Mouse (Mus musculus) intestine, embryonic 14.5 days (tissue): ENCODE results near the gene T2. TPM values are rescaled to one million over a fixed set of nuclear protein-coding genes. Genes with fewer than 3 reads are reported as not detected.
"Not testable (repeated sequence)": the region's sequence is repeated elsewhere in the genome, so short reads cannot be mapped to it uniquely, and the experiment has no call there.

Experiments used
- ATAC-seq: fragments of 200-750 bp; cut with Nextera tagmentation; replicated peaks from 2 replicates; pipeline ENCODE4 v1.8.0; 2017; ENCODE audit warnings: low read depth, moderate number of reproducible peaks, moderate TSS enrichment, moderate library complexity; ENCODE audit not compliant: low FRiP score, low TSS enrichment
- DNase-seq: peaks from one replicate; pipeline ENCODE4 v3.0.0-alpha.2; 2018; ENCODE audit warnings: low spot score
- H3K27ac ChIP-seq: fragments of 300-500 bp; sonication (generic); 2 replicates; pipeline ENCODE4 v1.5.1; 2014; ENCODE audit warnings: low read depth, mild to moderate bottlenecking, control low read depth
- H3K27me3 ChIP-seq: fragments of 300-500 bp; sonication (generic); replicated peaks from 2 replicates; pipeline ENCODE4 v1.6.1; 2014; ENCODE audit warnings: low read length, control low read depth; ENCODE audit not compliant: control insufficient read depth, insufficient read depth
- H3K36me3 ChIP-seq: fragments of 300-500 bp; sonication (generic); 2 replicates; pipeline ENCODE4 v1.6.1; 2014; ENCODE audit warnings: low read length, control low read depth; ENCODE audit not compliant: control insufficient read depth, insufficient read depth
- H3K4me1 ChIP-seq: fragments of 300-500 bp; sonication (generic); replicated peaks from 2 replicates; pipeline ENCODE4 v1.6.1; 2014; ENCODE audit warnings: low read length, control low read depth, mixed read lengths; ENCODE audit not compliant: control insufficient read depth, insufficient read depth
- H3K4me2 ChIP-seq: fragments of 300-500 bp; sonication (generic); 2 replicates; pipeline ENCODE4 v1.6.1; 2014; ENCODE audit warnings: low read length
- H3K4me3 ChIP-seq: fragments of 300-500 bp; sonication (generic); 2 replicates; pipeline ENCODE4 v1.5.1; 2014; ENCODE audit warnings: low read depth, low read length, control low read depth, mixed read lengths
- H3K9ac ChIP-seq: fragments of 300-500 bp; sonication (generic); 2 replicates; pipeline ENCODE4 v1.6.1; 2014; ENCODE audit warnings: mild to moderate bottlenecking, low read length
- H3K9me3 ChIP-seq: fragments of 300-500 bp; sonication (generic); 2 replicates; pipeline ENCODE4 v1.6.1; 2016; ENCODE audit warnings: low read length, control low read depth; ENCODE audit not compliant: control insufficient read depth
- WGBS: fragments of 180-500 bp; shearing (Covaris S2); extraction: QIAGEN DNeasy Blood & Tissue Kit; methylation state at CpG from one replicate; pipeline ENCODE4 v1.1.7; 2014; 5-methylcytosine and 5-hydroxymethylcytosine counted together
- polyA plus RNA-seq: library from polyadenylated mRNA; unstranded; fragments of >200 nt; fragmentation: Nextera tagmentation; extraction: Ambion mirVana; gene quantifications from 2 replicates; pipeline ENCODE4 v1.2.1, GENCODE M21; 2014

Gene T2
- polyA plus RNA-seq = 0.35 TPM in 1 of 2 replicates, not detected in the other

GRCm38 (mm10) chr17:8355692-8356091, at the start of gene T2:
Gene T2 (plus strand): TSS chr17:8355992.
- H3K4me3 ChIP-seq = no peak within 1 kb of the TSS
- 82% methylated on average over 6 of the region's 6 CpGs for WGBS
- no peaks in the 10 kb centered on the region for H3K36me3 ChIP-seq
- no peaks in the 10 kb centered on the region for H3K9me3 ChIP-seq
- H3K9ac ChIP-seq = no peak within 1 kb of the TSS
- no peak within 1 kb of the TSS for H3K27ac ChIP-seq
- H3K4me2 ChIP-seq = no peak within 1 kb of the TSS
- DNase-seq = no peak
- H3K27me3 ChIP-seq = no peaks in the 10 kb centered on the region
- H3K4me1 ChIP-seq = no peaks in the 10 kb centered on the region
- ATAC-seq = no peak

- H3K4me3 ChIP-seq = peak within 1 kb of the TSS; percentile 62
- no peaks in the 10 kb centered on the region for H3K9me3 ChIP-seq
- DNase-seq (peak; percentile 96), ATAC-seq (peak; percentile 93)
- peaks cover 14% of the 10 kb centered on the region for H3K4me1 ChIP-seq
- H3K27ac ChIP-seq = peak within 1 kb of the TSS; percentile 54
- peak within 1 kb of the TSS; percentile 71 for H3K4me2 ChIP-seq
- under 1% methylated on average over 49 of the region's 54 CpGs for WGBS
- H3K36me3 ChIP-seq = no peaks in the 10 kb centered on the region
- peak within 1 kb of the TSS; percentile 56 for H3K9ac ChIP-seq
- no peaks in the 10 kb centered on the region for H3K27me3 ChIP-seq
Measured at GRCm38 (mm10) chr17:8310838-8311614, 44.8 kb upstream of the T2 start, which contains the start of gene Sft2d1. Gene Sft2d1 (plus strand): TSS chr17:8311102.

GRCm38 (mm10) chr17:8311751-8312150, 44.0 kb upstream of the T2 start:
- Histone ChIP-seq H3K4me1 (peaks cover 14% of the 10 kb centered on the region), H3K27ac (no peak overlapping the region), H3K36me3 (no peaks in the 10 kb centered on the region), H3K4me2 (peak overlapping the region; percentile 71), H3K4me3 (peak overlapping the region; percentile 62), H3K9me3 (no peaks in the 10 kb centered on the region), H3K27me3 (no peaks in the 10 kb centered on the region), H3K9ac (peak overlapping the region; percentile 54)
- DNase-seq (no peak), ATAC-seq (no peak)
- WGBS = 44% methylated on average over 3 of the region's 3 CpGs

GRCm38 (mm10) chr17:8313976-8314375, 41.8 kb upstream of the T2 start:
- no peaks in the 10 kb centered on the region for H3K9me3 ChIP-seq
- H3K4me2 ChIP-seq = no peak overlapping the region
- no peak overlapping the region for H3K4me3 ChIP-seq
- ATAC-seq (no peak), DNase-seq (no peak)
- WGBS = 91% methylated on average over 3 of the region's 3 CpGs
- no peak overlapping the region for H3K9ac ChIP-seq
- H3K27me3 ChIP-seq = no peaks in the 10 kb centered on the region
- no peak overlapping the region for H3K27ac ChIP-seq
- H3K36me3 ChIP-seq = no peaks in the 10 kb centered on the region
- H3K4me1 ChIP-seq = peaks cover 14% of the 10 kb centered on the region

- 0 out of 2 replicates have a peak, but pooled peaks cover 4% of the 10 kb centered on the region for H3K36me3 ChIP-seq
- H3K27ac ChIP-seq = no peak overlapping the region
- 76% methylated on average over 1 of the region's 1 CpGs for WGBS
- H3K9ac ChIP-seq = no peak overlapping the region
- peaks cover 14% of the 10 kb centered on the region for H3K4me1 ChIP-seq
- no peak overlapping the region for H3K4me2 ChIP-seq
- no peak overlapping the region for H3K4me3 ChIP-seq
- H3K9me3 ChIP-seq = no peaks in the 10 kb centered on the region
- H3K27me3 ChIP-seq = no peaks in the 10 kb centered on the region
- ATAC-seq (0 out of 2 replicates have a peak, but pooled peaks have one; percentile 19), DNase-seq (no peak)
Measured at GRCm38 (mm10) chr17:8316251-8316650, 39.5 kb upstream of the T2 start.

- peaks cover 13% of the 10 kb centered on the region; the same call in 1 of the 2 replicates for H3K36me3 ChIP-seq
- not testable (repeated sequence) for H3K4me2 ChIP-seq, H3K9ac ChIP-seq, H3K4me1 ChIP-seq, DNase-seq, H3K9me3 ChIP-seq, H3K4me3 ChIP-seq, ATAC-seq, H3K27me3 ChIP-seq, H3K27ac ChIP-seq
- 90% methylated on average over 10 of the region's 11 CpGs for WGBS
Measured at GRCm38 (mm10) chr17:8326877-8327276, 28.9 kb upstream of the T2 start.

- no peak for ATAC-seq
- no peak for DNase-seq
- WGBS = 68% methylated on average over 7 of the region's 7 CpGs
- Histone ChIP-seq H3K27ac (no peak overlapping the region), H3K4me2 (no peak overlapping the region), H3K9me3 (no peaks in the 10 kb centered on the region), H3K27me3 (no peaks in the 10 kb centered on the region), H3K9ac (no peak overlapping the region), H3K4me3 (no peak overlapping the region), H3K4me1 (no peaks in the 10 kb centered on the region), H3K36me3 (peaks cover 13% of the 10 kb centered on the region; the same call in 1 of the 2 replicates)
Measured at GRCm38 (mm10) chr17:8328511-8329174, 27.1 kb upstream of the T2 start.

- H3K27ac ChIP-seq = no peak overlapping the region
- peaks cover 8% of the 10 kb centered on the region; the same call in 1 of the 2 replicates for H3K36me3 ChIP-seq
- H3K9me3 ChIP-seq = no peaks in the 10 kb centered on the region
- no peaks in the 10 kb centered on the region for H3K4me1 ChIP-seq
- no peak overlapping the region for H3K4me3 ChIP-seq
- no peaks in the 10 kb centered on the region for H3K27me3 ChIP-seq
- H3K9ac ChIP-seq = no peak overlapping the region
- no peak overlapping the region for H3K4me2 ChIP-seq
- DNase-seq = no peak
- no peak for ATAC-seq
- 82% methylated on average over 5 of the region's 5 CpGs for WGBS
Measured at GRCm38 (mm10) chr17:8330602-8331001, 25.2 kb upstream of the T2 start.
